Mouse (Mus musculus) heart, embryonic 11.5 days (tissue): ENCODE results near the gene Ghrh. TPM values are rescaled to one million over a fixed set of nuclear protein-coding genes. Genes with fewer than 3 reads are reported as not detected.

Experiments
- ATAC-seq: fragments of 200-750 bp; cut with Nextera tagmentation; replicated peaks from 2 replicates; pipeline ENCODE4 v1.8.0; 2017; ENCODE audit warnings: moderate library complexity; ENCODE audit not compliant: insufficient number of reproducible peaks, low FRiP score, low TSS enrichment
- H3K27ac ChIP-seq: fragments of 300-500 bp; sonication (generic); 2 replicates; pipeline ENCODE4 v1.5.1; 2014; ENCODE audit warnings: mild to moderate bottlenecking, low read depth, low read length
- H3K27me3 ChIP-seq: fragments of 300-500 bp; sonication (generic); 2 replicates; pipeline ENCODE4 v1.6.1; 2014; ENCODE audit warnings: mild to moderate bottlenecking, low read length, mixed read lengths; ENCODE audit not compliant: control insufficient read depth, insufficient read depth
- H3K36me3 ChIP-seq: fragments of 300-500 bp; sonication (generic); 2 replicates; pipeline ENCODE4 v1.6.1; 2014; ENCODE audit warnings: mild to moderate bottlenecking, low read length, moderate library complexity, mixed read lengths; ENCODE audit not compliant: control insufficient read depth, insufficient read depth
- H3K4me1 ChIP-seq: fragments of 300-500 bp; sonication (generic); 2 replicates; pipeline ENCODE4 v1.6.1; 2014; ENCODE audit warnings: low read length; ENCODE audit not compliant: control insufficient read depth, insufficient read depth
- H3K4me2 ChIP-seq: fragments of 300-500 bp; sonication (generic); 2 replicates; pipeline ENCODE4 v1.6.1; 2014; ENCODE audit warnings: mild to moderate bottlenecking, moderate library complexity
- H3K4me3 ChIP-seq: fragments of 300-500 bp; sonication (generic); 2 replicates; pipeline ENCODE4 v1.5.1; 2014; ENCODE audit warnings: low read depth, low read length
- H3K9ac ChIP-seq: fragments of 300-500 bp; sonication (generic); 2 replicates; pipeline ENCODE4 v1.6.1; 2014; ENCODE audit warnings: mild to moderate bottlenecking, low read depth, low read length, moderate library complexity
- H3K9me3 ChIP-seq: fragments of 300-500 bp; sonication (generic); replicated peaks from 2 replicates; pipeline ENCODE4 v1.6.1; 2016; ENCODE audit warnings: low read length; ENCODE audit not compliant: control insufficient read depth
- WGBS: fragments of 180-500 bp; shearing (Covaris S2); extraction: QIAGEN DNeasy Blood & Tissue Kit; methylation state at CpG from one replicate; pipeline ENCODE4 v1.1.7; 2014; ENCODE audit not compliant: insufficient replicate concordance; 5-methylcytosine and 5-hydroxymethylcytosine counted together
- polyA plus RNA-seq: library from polyadenylated mRNA; unstranded; fragments of >200 nt; fragmentation: Nextera tagmentation; extraction: Ambion mirVana; gene quantifications from 2 replicates; pipeline ENCODE4 v1.2.1, GENCODE M21; 2014

Ghrh gene
- polyA plus RNA-seq, 1 experiment from 2014 or later: not detected

DNA sequence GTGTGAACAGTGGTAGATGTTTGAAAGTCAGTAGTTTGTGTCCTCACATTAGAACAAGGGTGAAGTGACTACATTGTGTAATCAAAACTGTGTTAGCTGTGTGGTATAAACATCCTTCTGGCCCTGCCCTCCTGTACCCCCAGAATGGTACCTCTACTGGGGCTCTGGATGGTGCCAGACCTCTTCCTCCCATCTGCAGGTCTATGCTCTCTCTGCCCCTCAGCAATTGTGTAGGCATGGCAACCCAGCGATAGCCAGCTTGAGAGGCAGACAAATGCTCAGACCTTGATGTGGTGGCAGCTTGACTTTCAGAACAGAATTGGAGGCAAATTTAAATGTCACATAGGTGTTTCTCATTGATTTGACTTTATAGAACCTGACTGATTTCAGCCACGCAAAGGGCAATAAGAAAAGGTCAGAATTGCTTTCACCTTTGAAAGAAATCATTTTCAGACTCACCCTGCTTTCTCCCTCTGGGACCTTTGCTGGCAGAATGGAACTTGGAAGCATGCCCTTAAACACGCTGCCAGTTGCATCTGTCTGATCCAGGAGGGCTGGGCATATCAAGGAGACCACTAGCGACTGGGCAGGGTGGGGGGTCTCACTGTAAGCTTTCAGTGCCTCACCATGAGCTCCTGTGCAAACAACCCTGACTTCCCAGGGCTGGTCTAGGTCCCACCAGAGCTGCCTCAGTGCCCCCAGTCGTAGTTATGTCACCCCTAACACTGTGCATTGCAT lies 25.1 kb downstream of the Ghrh start:
- no peaks in the 10 kb centered on the region for H3K27me3 ChIP-seq
- H3K4me3 ChIP-seq: no peak overlapping the region
- H3K9me3 ChIP-seq: no peaks in the 10 kb centered on the region
- peaks cover 42% of the 10 kb centered on the region for H3K36me3 ChIP-seq
- ATAC-seq: no peak
- no peak overlapping the region for H3K27ac ChIP-seq
- no peak overlapping the region for H3K4me2 ChIP-seq
- no peaks in the 10 kb centered on the region for H3K4me1 ChIP-seq
- H3K9ac ChIP-seq: no peak overlapping the region
- WGBS: 93% methylated on average over 5 of the region's 5 CpGs

DNA sequence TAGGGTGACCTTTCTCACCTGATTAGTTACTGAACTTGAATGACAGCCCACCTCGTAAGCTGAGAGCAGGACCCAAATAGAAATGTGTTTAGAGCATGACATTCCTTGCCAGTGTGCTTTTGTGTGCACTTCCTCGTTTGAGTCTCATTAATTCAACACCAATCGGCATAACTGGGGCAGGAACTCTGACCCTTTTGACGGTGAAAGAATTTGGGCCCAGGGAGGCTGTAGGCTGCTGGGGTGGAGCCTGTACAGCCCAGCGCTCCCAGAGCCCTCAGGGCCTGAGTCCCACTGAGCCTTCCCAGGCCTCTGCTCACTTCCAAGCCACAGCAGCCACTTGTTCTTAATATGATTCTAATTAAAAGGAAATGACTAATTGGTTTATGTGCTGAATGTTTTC lies 26.4 kb downstream of the Ghrh start:
- WGBS: 74% methylated on average over 5 of the region's 5 CpGs
- H3K4me3 ChIP-seq: no peak overlapping the region
- H3K27ac ChIP-seq: no peak overlapping the region

GRCm38 (mm10) chr2:157320135-157320534 lies 27.2 kb downstream of the Ghrh start:
- ATAC-seq: no peak
- 88% methylated on average over 8 of the region's 8 CpGs for WGBS
- H3K9me3 ChIP-seq: no peaks in the 10 kb centered on the region
- no peak overlapping the region for H3K4me3 ChIP-seq
- H3K36me3 ChIP-seq: peaks cover 44% of the 10 kb centered on the region
- no peaks in the 10 kb centered on the region for H3K4me1 ChIP-seq
- no peak overlapping the region for H3K4me2 ChIP-seq
- H3K27me3 ChIP-seq: no peaks in the 10 kb centered on the region
- no peak overlapping the region for H3K9ac ChIP-seq
- no peak overlapping the region for H3K27ac ChIP-seq

More for the DNA sequence above, 26.4 kb downstream of the Ghrh start:
- H3K9ac ChIP-seq: no peak overlapping the region
- no peak overlapping the region for H3K4me2 ChIP-seq
- H3K27me3 ChIP-seq: no peaks in the 10 kb centered on the region
- no peaks in the 10 kb centered on the region for H3K9me3 ChIP-seq
- no peaks in the 10 kb centered on the region for H3K4me1 ChIP-seq
- ATAC-seq: no peak
- H3K36me3 ChIP-seq: peaks cover 42% of the 10 kb centered on the region

- Histone ChIP-seq H3K9me3 (no peaks in the 10 kb centered on the region), H3K4me3 (no peak overlapping the region), H3K27me3 (no peaks in the 10 kb centered on the region), H3K36me3 (peaks cover 42% of the 10 kb centered on the region), H3K4me1 (no peaks in the 10 kb centered on the region), H3K27ac (no peak overlapping the region), H3K9ac (no peak overlapping the region), H3K4me2 (no peak overlapping the region)
- 87% methylated on average over 6 of the region's 6 CpGs for WGBS
- no peak for ATAC-seq
Measured at GRCm38 (mm10) chr2:157317220-157317619, 30.1 kb downstream of the Ghrh start.

DNA sequence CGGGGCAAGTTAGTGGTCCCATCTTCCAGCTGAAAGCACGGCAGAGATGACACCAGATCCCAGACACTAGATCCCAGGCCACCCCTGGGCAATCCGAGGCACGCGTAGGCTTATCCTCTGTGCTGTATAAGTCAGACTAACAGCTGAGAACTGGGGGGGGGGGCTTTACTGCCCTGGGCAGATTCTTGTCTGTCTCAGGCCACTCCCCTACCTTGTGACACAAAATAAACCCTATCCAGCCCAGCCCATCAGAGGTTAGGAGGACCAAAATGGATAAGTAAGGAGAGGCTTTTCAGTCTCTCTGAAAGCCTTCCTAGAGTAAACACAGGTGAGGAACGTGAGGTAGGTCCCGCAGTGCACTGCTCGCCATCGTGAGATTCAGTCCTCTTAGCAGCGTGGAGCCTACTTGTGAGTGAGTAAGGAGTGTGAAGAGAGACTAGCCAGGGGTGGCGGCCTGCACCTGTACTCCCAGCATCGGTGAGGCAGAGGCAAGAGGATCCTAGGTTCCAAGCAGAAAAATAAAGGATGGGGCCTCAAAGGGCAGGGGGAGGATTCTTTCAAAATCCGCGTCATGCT lies 30.9 kb downstream of the Ghrh start:
- H3K27me3 ChIP-seq: no peaks in the 10 kb centered on the region
- no peak overlapping the region for H3K4me2 ChIP-seq
- no peak overlapping the region for H3K27ac ChIP-seq
- no peak for ATAC-seq
- H3K4me3 ChIP-seq: no peak overlapping the region
- H3K36me3 ChIP-seq: peaks cover 38% of the 10 kb centered on the region
- WGBS: 88% methylated on average over 14 of the region's 14 CpGs
- H3K9ac ChIP-seq: no peak overlapping the region
- no peaks in the 10 kb centered on the region for H3K9me3 ChIP-seq
- H3K4me1 ChIP-seq: no peaks in the 10 kb centered on the region

DNA sequence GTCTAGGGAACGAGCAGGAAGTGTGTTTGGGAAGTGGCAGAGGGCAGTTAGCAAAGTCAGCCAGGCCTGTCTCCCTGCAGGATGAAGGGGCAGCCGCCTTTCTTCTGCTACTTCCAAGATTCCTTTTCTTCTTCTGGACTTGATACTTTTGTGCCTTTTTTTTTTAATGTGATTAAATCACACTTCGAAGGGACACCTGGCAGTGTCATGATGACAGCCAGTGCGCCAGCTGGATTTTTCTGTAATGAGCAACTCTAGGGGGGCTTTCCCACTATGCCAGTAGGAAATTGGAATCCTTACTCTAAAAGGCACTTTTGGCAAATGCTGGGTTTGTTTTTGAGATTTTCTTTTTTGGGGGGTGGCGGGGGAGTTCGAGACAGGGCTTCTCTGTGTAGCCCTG lies 31.8 kb downstream of the Ghrh start:
- Histone ChIP-seq H3K9me3 (no peaks in the 10 kb centered on the region), H3K4me1 (no peaks in the 10 kb centered on the region), H3K27me3 (no peaks in the 10 kb centered on the region), H3K4me2 (no peak overlapping the region), H3K36me3 (peaks cover 38% of the 10 kb centered on the region), H3K4me3 (no peak overlapping the region), H3K27ac (no peak overlapping the region), H3K9ac (no peak overlapping the region)
- 93% methylated on average over 6 of the region's 6 CpGs for WGBS
- no peak for ATAC-seq

- no peak for ATAC-seq
- Histone ChIP-seq H3K4me2 (no peak overlapping the region), H3K27ac (no peak overlapping the region), H3K4me3 (no peak overlapping the region), H3K4me1 (no peaks in the 10 kb centered on the region), H3K36me3 (peaks cover 33% of the 10 kb centered on the region), H3K27me3 (no peaks in the 10 kb centered on the region), H3K9ac (no peak overlapping the region), H3K9me3 (no peaks in the 10 kb centered on the region)
- 85% methylated on average over 7 of the region's 7 CpGs for WGBS
Measured at GRCm38 (mm10) chr2:157314310-157314709, 33.0 kb downstream of the Ghrh start.

DNA sequence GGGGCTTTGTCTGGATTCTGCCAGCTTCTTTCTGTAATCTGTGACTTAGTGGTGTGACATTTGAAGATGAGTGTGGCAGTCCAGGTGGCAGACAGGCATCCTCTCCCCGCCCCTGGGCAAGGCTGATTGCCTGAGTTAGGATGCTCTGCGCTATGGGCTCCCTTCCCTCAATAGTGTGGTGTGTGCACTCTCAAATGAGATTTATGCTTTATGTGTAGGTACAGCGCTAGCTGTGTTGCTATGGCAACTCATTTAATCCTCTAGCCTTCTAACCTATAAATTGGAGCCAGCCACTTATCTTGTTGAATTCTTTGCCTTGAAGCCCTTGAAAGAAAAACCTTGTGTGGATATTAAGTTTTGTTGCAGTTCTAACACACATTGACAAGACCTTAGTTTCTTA lies 33.6 kb downstream of the Ghrh start:
- ATAC-seq: no peak
- Histone ChIP-seq H3K9ac (no peak overlapping the region), H3K4me2 (no peak overlapping the region), H3K4me3 (no peak overlapping the region), H3K4me1 (no peaks in the 10 kb centered on the region), H3K36me3 (peaks cover 33% of the 10 kb centered on the region), H3K9me3 (no peaks in the 10 kb centered on the region), H3K27me3 (no peaks in the 10 kb centered on the region), H3K27ac (no peak overlapping the region)
- WGBS: 95% methylated on average over 3 of the region's 3 CpGs
